Mouse (Mus musculus): Measurements from ENCODE around the gene Pfn3. TPM values are rescaled to one million over a fixed set of nuclear protein-coding genes. Genes with fewer than 3 reads are reported as not detected.

Pfn3 gene
- polyA plus RNA-seq, 1 experiment from 2014 or later: not detected

Small RNAs within 50 kb of the gene (microRNA-seq; reads per million reads assigned to microRNA genes)
- not detected for gene Mir6943

Other genes starting within 250 kb of the Pfn3 start
- gene Nsd1, start 205.4 kb downstream of the Pfn3 start, polyA plus RNA-seq (2015; fragmentation: Nextera tagmentation; extraction: Ambion mirVana): 33.1 and 37.1 TPM in 2 replicates
- 664 and 676 TPM in 2 replicates for gene Prelid1, start 94.7 kb downstream of the Pfn3 start, polyA plus RNA-seq (2015; fragmentation: Nextera tagmentation; extraction: Ambion mirVana)
- 91.7 and 106 TPM in 2 replicates for gene Rab24, start 93.3 kb downstream of the Pfn3 start, polyA plus RNA-seq (2015; fragmentation: Nextera tagmentation; extraction: Ambion mirVana)
- gene Mxd3, start 85.4 kb downstream of the Pfn3 start, polyA plus RNA-seq (2015; fragmentation: Nextera tagmentation; extraction: Ambion mirVana): 20.8 and 24.9 TPM in 2 replicates
- gene Lman2, start 52.4 kb downstream of the Pfn3 start, polyA plus RNA-seq (2015; fragmentation: Nextera tagmentation; extraction: Ambion mirVana): 121 and 130 TPM in 2 replicates
- gene Rgs14, start 45.5 kb downstream of the Pfn3 start, polyA plus RNA-seq (2015; fragmentation: Nextera tagmentation; extraction: Ambion mirVana): 0.93 and 1.1 TPM in 2 replicates
- gene Slc34a1, start 17.0 kb downstream of the Pfn3 start, polyA plus RNA-seq (2015; fragmentation: Nextera tagmentation; extraction: Ambion mirVana): 0.07 TPM in 1 of 2 replicates, not detected in the other
- 1.1 and 4.0 TPM in 2 replicates for gene F12, start 11.6 kb upstream of the Pfn3 start, polyA plus RNA-seq (2015; fragmentation: Nextera tagmentation; extraction: Ambion mirVana)
- 13.6 and 16.2 TPM in 2 replicates for gene Grk6, start 29.8 kb upstream of the Pfn3 start, polyA plus RNA-seq (2015; fragmentation: Nextera tagmentation; extraction: Ambion mirVana)
- gene Prr7, start 49.0 kb upstream of the Pfn3 start, polyA plus RNA-seq (2015; fragmentation: Nextera tagmentation; extraction: Ambion mirVana): 0.10 and 0.18 TPM in 2 replicates
- 88.4 and 91.2 TPM in 2 replicates for gene Dbn1, start 72.9 kb upstream of the Pfn3 start, polyA plus RNA-seq (2015; fragmentation: Nextera tagmentation; extraction: Ambion mirVana)
- 189 and 200 TPM in 2 replicates for gene Pdlim7, start 98.4 kb upstream of the Pfn3 start, polyA plus RNA-seq (2015; fragmentation: Nextera tagmentation; extraction: Ambion mirVana)
- 2.7 and 3.0 TPM in 2 replicates for gene Dok3, start 114.1 kb upstream of the Pfn3 start, polyA plus RNA-seq (2015; fragmentation: Nextera tagmentation; extraction: Ambion mirVana)
- 50.5 and 54.8 TPM in 2 replicates for gene Ddx41, start 121.4 kb upstream of the Pfn3 start, polyA plus RNA-seq (2015; fragmentation: Nextera tagmentation; extraction: Ambion mirVana)
- 21.2 and 22.5 TPM in 2 replicates for gene Fam193b, start 155.9 kb upstream of the Pfn3 start, polyA plus RNA-seq (2015; fragmentation: Nextera tagmentation; extraction: Ambion mirVana)
- 121 and 131 TPM in 2 replicates for gene Tmed9, start 158.5 kb upstream of the Pfn3 start, polyA plus RNA-seq (2015; fragmentation: Nextera tagmentation; extraction: Ambion mirVana)
- 20.7 and 21.6 TPM in 2 replicates for gene B4galt7, start 184.7 kb upstream of the Pfn3 start, polyA plus RNA-seq (2015; fragmentation: Nextera tagmentation; extraction: Ambion mirVana)
- 40.7 and 44.0 TPM in 2 replicates for gene Caml, start 207.8 kb upstream of the Pfn3 start, polyA plus RNA-seq (2015; fragmentation: Nextera tagmentation; extraction: Ambion mirVana)
- gene Ddx46, start 219.8 kb upstream of the Pfn3 start, polyA plus RNA-seq (2015; fragmentation: Nextera tagmentation; extraction: Ambion mirVana): 26.7 and 27.2 TPM in 2 replicates